Mouse (Mus musculus) lung, embryonic 15.5 days (tissue): ENCODE results near the gene Tinf2. TPM values are rescaled to one million over a fixed set of nuclear protein-coding genes. Genes with fewer than 3 reads are reported as not detected.

Source experiments
- ATAC-seq: fragments of 200-750 bp; cut with Nextera tagmentation; 2 replicates; pipeline ENCODE4 v1.8.0; 2017; ENCODE audit warnings: moderate number of reproducible peaks, borderline replicate concordance; ENCODE audit not compliant: low FRiP score, low TSS enrichment; ENCODE audit errors: extremely low read depth
- H3K27ac ChIP-seq: fragments of 300-500 bp; sonication (generic); 2 replicates; pipeline ENCODE4 v1.5.1; 2015; ENCODE audit warnings: moderate library complexity, mild to moderate bottlenecking, inconsistent platforms
- H3K27me3 ChIP-seq: fragments of 300-500 bp; sonication (generic); 2 replicates; pipeline ENCODE4 v1.6.1; 2015; ENCODE audit warnings: inconsistent platforms
- H3K36me3 ChIP-seq: fragments of 300-500 bp; sonication (generic); 2 replicates; pipeline ENCODE4 v1.6.1; 2015; ENCODE audit warnings: inconsistent platforms
- H3K4me1 ChIP-seq: fragments of 300-500 bp; sonication (generic); 2 replicates; pipeline ENCODE4 v1.6.1; 2015; ENCODE audit warnings: inconsistent platforms
- H3K4me2 ChIP-seq: fragments of 300-500 bp; sonication (generic); 2 replicates; pipeline ENCODE4 v1.6.1; 2015; ENCODE audit warnings: inconsistent platforms, mild to moderate bottlenecking, moderate library complexity
- H3K4me3 ChIP-seq: fragments of 300-500 bp; sonication (generic); 2 replicates; pipeline ENCODE4 v1.5.1; 2015; ENCODE audit warnings: mild to moderate bottlenecking, inconsistent platforms
- H3K9ac ChIP-seq: fragments of 300-500 bp; sonication (generic); 2 replicates; pipeline ENCODE4 v1.6.1; 2015; ENCODE audit warnings: inconsistent platforms
- H3K9me3 ChIP-seq: fragments of 300-500 bp; sonication (generic); 2 replicates; pipeline ENCODE4 v1.6.1; 2016; ENCODE audit warnings: inconsistent platforms
- WGBS: fragments of 180-500 bp; shearing (Covaris S2); methylation state at CpG from one replicate; pipeline ENCODE4 v1.1.7; 2015; 5-methylcytosine and 5-hydroxymethylcytosine counted together
- polyA plus RNA-seq: library from polyadenylated mRNA; unstranded; fragments of >200 nt; fragmentation: Nextera tagmentation; extraction: Ambion mirVana; gene quantifications from 2 replicates; pipeline ENCODE4 v1.2.1, GENCODE M21; 2015

Gene Tinf2
- polyA plus RNA-seq, 1 experiment from 2014 or later, result 46.9 TPM

GRCm38 (mm10) chr14:55651528-55651927 lies 30.1 kb downstream of the Tinf2 start:
- WGBS, result 74% methylated on average over 7 of the region's 7 CpGs
- no peak for ATAC-seq
- no peak overlapping the region for H3K4me3 ChIP-seq
- H3K27me3 ChIP-seq, result no peaks in the 10 kb centered on the region
- H3K27ac ChIP-seq, result no peak overlapping the region
- H3K9me3 ChIP-seq, result no peaks in the 10 kb centered on the region
- no peaks in the 10 kb centered on the region for H3K4me1 ChIP-seq
- no peak overlapping the region for H3K4me2 ChIP-seq
- peaks cover 6% of the 10 kb centered on the region for H3K36me3 ChIP-seq
- no peak overlapping the region for H3K9ac ChIP-seq

- ATAC-seq, result no peak
- Histone ChIP-seq H3K27ac (no peak within 1 kb of the TSS), H3K36me3 (peaks cover 9% of the 10 kb centered on the region), H3K4me2 (no peak within 1 kb of the TSS), H3K27me3 (no peaks in the 10 kb centered on the region), H3K9ac (no peak within 1 kb of the TSS), H3K4me3 (no peak within 1 kb of the TSS), H3K4me1 (peaks cover 5% of the 10 kb centered on the region), H3K9me3 (no peaks in the 10 kb centered on the region)
- WGBS, result 92% methylated on average over 2 of the region's 2 CpGs
These were observed 31.7 kb downstream of the Tinf2 start, which contains the start of gene Tssk4 for GRCm38 (mm10) chr14:55649884-55650283. TSS of gene Tssk4 (plus strand) at chr14:55650184.

- no peak for ATAC-seq
These were observed 37.2 kb downstream of the Tinf2 start for GRCm38 (mm10) chr14:55644261-55644888.

GRCm38 (mm10) chr14:55643060-55643907 lies 38.3 kb downstream of the Tinf2 start, which contains the start of gene Tm9sf1:
TSS of gene Tm9sf1 (minus strand) at chr14:55643806.
- under 1% methylated on average over 86 of the region's 89 CpGs for WGBS
- peak; percentile 92 for ATAC-seq
- peaks cover 18% of the 10 kb centered on the region for H3K4me1 ChIP-seq
- peak within 1 kb of the TSS; percentile 96 for H3K27ac ChIP-seq
- no peaks in the 10 kb centered on the region for H3K9me3 ChIP-seq
- H3K9ac ChIP-seq, result peak within 1 kb of the TSS; percentile 97
- no peaks in the 10 kb centered on the region for H3K27me3 ChIP-seq
- peak within 1 kb of the TSS; percentile 91 for H3K4me3 ChIP-seq
- peaks cover 34% of the 10 kb centered on the region for H3K36me3 ChIP-seq
- H3K4me2 ChIP-seq, result peak within 1 kb of the TSS; percentile 78

More at GRCm38 (mm10) chr14:55644261-55644888, 37.2 kb downstream of the Tinf2 start:
- 13% methylated on average over 17 of the region's 17 CpGs for WGBS
- peaks cover 18% of the 10 kb centered on the region for H3K4me1 ChIP-seq
- H3K4me2 ChIP-seq, result peak overlapping the region; percentile 78
- peak overlapping the region; percentile 91 for H3K4me3 ChIP-seq
- peak overlapping the region; percentile 96 for H3K27ac ChIP-seq
- no peaks in the 10 kb centered on the region for H3K9me3 ChIP-seq
- H3K36me3 ChIP-seq, result peaks cover 23% of the 10 kb centered on the region
- H3K9ac ChIP-seq, result peak overlapping the region; percentile 97
- no peaks in the 10 kb centered on the region for H3K27me3 ChIP-seq

GRCm38 (mm10) chr14:55642679-55643059 lies 39.0 kb downstream of the Tinf2 start:
- H3K9ac ChIP-seq, result peak overlapping the region; percentile 97
- peak overlapping the region; percentile 96 for H3K27ac ChIP-seq
- H3K36me3 ChIP-seq, result peaks cover 40% of the 10 kb centered on the region
- 16% methylated on average over 8 of the region's 8 CpGs for WGBS
- no peaks in the 10 kb centered on the region for H3K9me3 ChIP-seq
- H3K4me2 ChIP-seq, result peak overlapping the region; percentile 78
- H3K4me3 ChIP-seq, result peak overlapping the region; percentile 91
- peaks cover 18% of the 10 kb centered on the region for H3K4me1 ChIP-seq
- peak; percentile 15; the same call in 1 of the 2 replicates for ATAC-seq
- H3K27me3 ChIP-seq, result no peaks in the 10 kb centered on the region

GRCm38 (mm10) chr14:55641291-55641690 lies 40.3 kb downstream of the Tinf2 start:
- peaks cover 20% of the 10 kb centered on the region for H3K4me1 ChIP-seq
- 92% methylated on average over 13 of the region's 13 CpGs for WGBS
- no peaks in the 10 kb centered on the region for H3K9me3 ChIP-seq
- H3K27ac ChIP-seq, result no peak overlapping the region
- no peaks in the 10 kb centered on the region for H3K27me3 ChIP-seq
- no peak overlapping the region for H3K4me2 ChIP-seq
- no peak overlapping the region for H3K4me3 ChIP-seq
- no peak overlapping the region for H3K9ac ChIP-seq
- no peak for ATAC-seq
- peaks cover 45% of the 10 kb centered on the region for H3K36me3 ChIP-seq

GRCm38 (mm10) chr14:55640816-55641215 lies 40.8 kb downstream of the Tinf2 start:
- no peaks in the 10 kb centered on the region for H3K27me3 ChIP-seq
- peaks cover 45% of the 10 kb centered on the region for H3K36me3 ChIP-seq
- no peak overlapping the region for H3K27ac ChIP-seq
- peaks cover 24% of the 10 kb centered on the region for H3K4me1 ChIP-seq
- ATAC-seq, result no peak
- H3K9ac ChIP-seq, result no peak overlapping the region
- WGBS, result 96% methylated on average over 14 of the region's 14 CpGs
- H3K4me3 ChIP-seq, result no peak overlapping the region
- H3K4me2 ChIP-seq, result no peak overlapping the region
- H3K9me3 ChIP-seq, result no peaks in the 10 kb centered on the region

GRCm38 (mm10) chr14:55637795-55638194 lies 43.8 kb downstream of the Tinf2 start, which contains the start of gene Gm49378:
TSS of gene Gm49378 (minus strand) at chr14:55637895.
- Histone ChIP-seq H3K4me1 (peaks cover 21% of the 10 kb centered on the region), H3K36me3 (peaks cover 58% of the 10 kb centered on the region), H3K27me3 (no peaks in the 10 kb centered on the region), H3K4me2 (no peak within 1 kb of the TSS), H3K9me3 (no peaks in the 10 kb centered on the region), H3K27ac (no peak within 1 kb of the TSS), H3K9ac (no peak within 1 kb of the TSS), H3K4me3 (no peak within 1 kb of the TSS)
- 86% methylated on average over 9 of the region's 9 CpGs for WGBS
- ATAC-seq, result no peak

- Histone ChIP-seq H3K4me1 (peaks cover 15% of the 10 kb centered on the region; the same call in 1 of the 2 replicates), H3K9ac (peak within 1 kb of the TSS; percentile 81), H3K4me3 (peak within 1 kb of the TSS; percentile 80), H3K9me3 (no peaks in the 10 kb centered on the region), H3K27me3 (no peaks in the 10 kb centered on the region), H3K4me2 (peak within 1 kb of the TSS; percentile 98), H3K36me3 (peaks cover 72% of the 10 kb centered on the region), H3K27ac (peak within 1 kb of the TSS; percentile 58)
- 1% methylated on average over 33 of the region's 33 CpGs for WGBS
- ATAC-seq, result peak; percentile 87
These were observed 46.1 kb downstream of the Tinf2 start, which contains the start of gene Ipo4 for GRCm38 (mm10) chr14:55635523-55636007. TSS of gene Ipo4 (minus strand) at chr14:55635957.

- Histone ChIP-seq H3K4me3 (peak overlapping the region; percentile 80), H3K9me3 (no peaks in the 10 kb centered on the region), H3K4me1 (peaks cover 15% of the 10 kb centered on the region; the same call in 1 of the 2 replicates), H3K27ac (peak overlapping the region; percentile 58), H3K36me3 (peaks cover 72% of the 10 kb centered on the region), H3K4me2 (peak overlapping the region; percentile 98), H3K27me3 (no peaks in the 10 kb centered on the region), H3K9ac (peak overlapping the region; percentile 81)
- peak; percentile 53; the same call in 1 of the 2 replicates for ATAC-seq
- WGBS, result 2% methylated on average over 23 of the region's 23 CpGs
These were observed 46.6 kb downstream of the Tinf2 start for GRCm38 (mm10) chr14:55634874-55635522.

GRCm38 (mm10) chr14:55629312-55629711 lies 52.3 kb downstream of the Tinf2 start:
- WGBS, result 52% methylated on average over 5 of the region's 5 CpGs

More at GRCm38 (mm10) chr14:55629312-55629711, 52.3 kb downstream of the Tinf2 start:
- Histone ChIP-seq H3K4me3 (no peak overlapping the region), H3K4me2 (no peak overlapping the region), H3K4me1 (no peaks in the 10 kb centered on the region; the same call in 1 of the 2 replicates), H3K9ac (no peak overlapping the region), H3K36me3 (peaks cover 96% of the 10 kb centered on the region), H3K27me3 (no peaks in the 10 kb centered on the region), H3K27ac (no peak overlapping the region), H3K9me3 (no peaks in the 10 kb centered on the region)
- no peak for ATAC-seq
